Mouse (Mus musculus): ENCODE data around the gene Spcs2. TPM values are rescaled to one million over a fixed set of nuclear protein-coding genes. Genes with fewer than 3 reads are reported as not detected.
A peak's percentile ranks its signal among the peaks of the same experiment; 100 is the strongest.
"Not testable (repeated sequence)": the region's sequence is repeated elsewhere in the genome, so short reads cannot be mapped to it uniquely, and the experiment has no call there.

Gene Spcs2
- polyA plus RNA-seq, 1 experiment from 2014 or later = 293 TPM

DNA sequence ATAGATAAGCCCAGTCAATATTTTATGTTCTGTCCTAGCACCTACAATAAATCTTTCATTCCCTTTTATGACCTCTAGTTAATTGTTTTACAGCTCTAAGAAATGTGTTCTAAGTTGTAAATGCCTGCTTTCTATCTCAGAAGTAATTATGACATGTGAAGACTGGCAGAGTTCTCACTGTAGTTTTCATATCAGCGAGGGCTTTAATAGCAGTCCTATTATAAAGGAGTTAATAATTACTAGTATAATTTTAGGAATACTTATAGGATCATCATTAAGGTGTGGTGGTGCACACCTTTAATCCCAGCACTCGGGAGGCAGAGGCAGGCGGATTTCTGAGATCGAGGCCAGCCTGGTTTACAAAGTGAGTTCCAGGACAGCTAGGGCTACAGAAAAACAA is 51.6 kb downstream of the Spcs2 start:
- 92% methylated on average over 4 of the region's 4 CpGs for WGBS
- no peak for ATAC-seq (replicated peaks)
- Histone ChIP-seq H3K27me3 (no peaks in the 10 kb centered on the region), H3K9ac (replicated peaks) (no peak overlapping the region), H3K36me3 (no peaks in the 10 kb centered on the region), H3K9me3 (no peaks in the 10 kb centered on the region), H3K4me1 (no peaks in the 10 kb centered on the region), H3K27ac (replicated peaks) (no peak overlapping the region), H3K4me3 (no peak overlapping the region), H3K4me2 (replicated peaks) (no peak overlapping the region)

DNA sequence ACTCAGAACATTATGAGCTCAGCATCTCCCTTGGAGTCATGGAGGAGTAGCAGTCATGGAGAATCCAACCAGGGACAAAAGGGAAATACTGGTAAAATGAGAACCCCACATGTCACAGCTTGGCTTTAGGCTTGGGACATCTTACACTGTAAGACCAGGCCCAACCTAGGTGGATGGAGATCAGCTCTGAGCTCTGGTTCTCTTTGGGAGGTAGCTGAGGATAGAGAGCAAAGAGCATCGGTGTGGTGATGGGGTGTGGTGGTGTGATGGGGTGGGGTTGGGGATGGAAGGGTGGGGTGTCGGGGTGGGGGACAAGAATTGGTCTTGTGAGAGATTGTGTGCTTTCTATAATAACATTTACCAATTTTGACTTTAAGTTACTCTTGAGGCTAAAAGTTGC is 52.4 kb downstream of the Spcs2 start:
- ATAC-seq (replicated peaks) = no peak
- Histone ChIP-seq H3K9me3 (no peaks in the 10 kb centered on the region), H3K4me3 (no peak overlapping the region), H3K4me2 (replicated peaks) (no peak overlapping the region), H3K4me1 (no peaks in the 10 kb centered on the region), H3K9ac (replicated peaks) (no peak overlapping the region), H3K27ac (replicated peaks) (no peak overlapping the region), H3K27me3 (no peaks in the 10 kb centered on the region), H3K36me3 (no peaks in the 10 kb centered on the region)
- WGBS = 96% methylated on average over 2 of the region's 2 CpGs

DNA sequence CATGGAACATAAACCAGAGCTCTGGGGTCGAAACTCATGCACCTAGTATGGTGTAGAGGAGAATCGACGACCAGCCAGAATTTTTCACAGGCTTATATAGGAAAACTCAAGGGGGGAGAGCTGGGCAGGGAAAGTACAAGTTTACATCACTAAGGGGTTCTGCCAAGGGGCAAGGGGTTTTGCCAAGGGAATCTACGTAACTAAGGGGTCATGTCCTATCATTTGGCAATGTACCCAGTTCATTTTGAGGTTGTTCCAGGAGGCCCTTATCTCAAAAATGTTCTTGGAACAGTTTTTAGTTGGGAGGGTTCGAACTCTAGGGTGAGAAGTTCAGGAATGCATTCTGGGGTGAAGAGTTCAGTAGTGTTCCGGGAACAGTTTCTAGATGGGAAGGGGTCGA is 56.2 kb downstream of the Spcs2 start:
- H3K4me1 ChIP-seq; H3K9ac ChIP-seq (replicated peaks); H3K36me3 ChIP-seq; H3K27me3 ChIP-seq; H3K4me2 ChIP-seq (replicated peaks); H3K4me3 ChIP-seq; H3K27ac ChIP-seq (replicated peaks); H3K9me3 ChIP-seq; ATAC-seq (replicated peaks): not testable (repeated sequence)
- 88% methylated on average over 7 of the region's 7 CpGs for WGBS

DNA sequence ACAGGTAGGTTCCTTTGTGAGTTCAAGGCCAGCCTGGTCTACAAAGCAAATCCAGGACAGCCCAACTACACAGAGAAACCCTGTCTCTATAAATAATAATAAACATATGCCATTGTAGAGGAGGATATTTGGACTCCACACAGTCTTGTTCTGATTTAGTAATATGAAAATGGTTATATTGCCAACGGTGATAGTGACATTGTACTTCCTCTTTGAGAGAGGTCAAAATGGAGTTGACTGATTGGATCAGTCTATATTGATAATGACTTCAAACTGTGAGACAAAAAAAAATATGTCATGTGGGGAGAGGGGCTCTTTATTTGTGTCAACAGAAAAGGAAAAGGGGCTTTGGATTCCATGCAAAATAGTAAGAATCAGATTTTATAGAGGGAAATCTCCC is 57.9 kb downstream of the Spcs2 start:
- no peak overlapping the region for H3K9ac ChIP-seq (replicated peaks)
- no peak overlapping the region for H3K4me2 ChIP-seq (replicated peaks)
- WGBS = 91% methylated on average over 1 of the region's 1 CpGs
- ATAC-seq (replicated peaks) = no peak
- no peak overlapping the region for H3K4me3 ChIP-seq
- no peaks in the 10 kb centered on the region for H3K36me3 ChIP-seq
- no peaks in the 10 kb centered on the region for H3K9me3 ChIP-seq
- no peaks in the 10 kb centered on the region for H3K27me3 ChIP-seq
- H3K27ac ChIP-seq (replicated peaks) = no peak overlapping the region
- no peaks in the 10 kb centered on the region for H3K4me1 ChIP-seq

DNA sequence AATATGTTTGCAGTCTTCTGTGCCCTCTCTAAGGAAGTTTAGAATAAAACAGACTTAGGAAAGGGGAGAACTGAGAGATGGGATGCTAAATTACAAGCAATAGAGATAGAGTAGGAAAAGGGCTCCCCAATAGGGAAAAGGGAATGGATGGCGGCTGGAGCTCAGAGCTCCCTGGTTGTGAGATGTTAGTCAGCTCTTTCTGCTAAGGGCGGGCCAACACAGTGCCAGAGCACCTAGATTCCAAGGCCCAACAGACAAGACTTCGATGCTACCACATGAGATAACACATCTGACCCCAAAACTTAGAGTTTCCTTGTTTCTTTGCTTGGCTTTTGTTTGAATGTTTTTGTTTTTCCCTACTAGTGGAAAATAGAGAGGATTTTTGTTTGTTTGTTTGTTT is 59.2 kb downstream of the Spcs2 start:
- not testable (repeated sequence) for H3K4me3 ChIP-seq; ATAC-seq (replicated peaks); H3K9ac ChIP-seq (replicated peaks); H3K4me2 ChIP-seq (replicated peaks); H3K27ac ChIP-seq (replicated peaks); H3K27me3 ChIP-seq; H3K36me3 ChIP-seq; H3K9me3 ChIP-seq; H3K4me1 ChIP-seq
- 89% methylated on average over 3 of the region's 3 CpGs for WGBS

DNA sequence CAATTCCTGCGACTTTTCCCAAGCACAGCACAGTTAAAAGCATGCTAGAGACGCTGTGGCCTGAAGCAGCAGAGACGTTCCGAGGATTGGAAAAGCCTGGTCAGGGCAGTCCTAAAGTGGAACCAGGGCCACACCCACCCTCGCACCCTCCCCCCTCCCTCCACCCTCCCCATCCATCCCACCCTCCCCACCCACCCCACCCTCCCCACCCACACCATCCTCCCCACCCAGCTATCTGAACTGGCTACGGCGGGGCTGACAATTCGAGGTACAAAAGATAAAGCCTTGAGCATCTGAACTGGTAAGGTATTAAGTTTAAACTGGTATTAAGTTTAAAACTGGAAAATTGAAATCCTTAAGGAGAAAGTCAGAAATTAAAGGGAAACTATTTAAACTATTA is 59.7 kb downstream of the Spcs2 start:
- 76% methylated on average over 7 of the region's 8 CpGs for WGBS
- H3K4me3 ChIP-seq = no peak overlapping the region
- no peak overlapping the region for H3K27ac ChIP-seq (replicated peaks)
- no peaks in the 10 kb centered on the region for H3K9me3 ChIP-seq
- no peaks in the 10 kb centered on the region for H3K36me3 ChIP-seq
- ATAC-seq (replicated peaks) = no peak
- H3K4me2 ChIP-seq (replicated peaks) = no peak overlapping the region
- no peaks in the 10 kb centered on the region for H3K27me3 ChIP-seq
- H3K4me1 ChIP-seq = no peaks in the 10 kb centered on the region
- H3K9ac ChIP-seq (replicated peaks) = no peak overlapping the region

DNA sequence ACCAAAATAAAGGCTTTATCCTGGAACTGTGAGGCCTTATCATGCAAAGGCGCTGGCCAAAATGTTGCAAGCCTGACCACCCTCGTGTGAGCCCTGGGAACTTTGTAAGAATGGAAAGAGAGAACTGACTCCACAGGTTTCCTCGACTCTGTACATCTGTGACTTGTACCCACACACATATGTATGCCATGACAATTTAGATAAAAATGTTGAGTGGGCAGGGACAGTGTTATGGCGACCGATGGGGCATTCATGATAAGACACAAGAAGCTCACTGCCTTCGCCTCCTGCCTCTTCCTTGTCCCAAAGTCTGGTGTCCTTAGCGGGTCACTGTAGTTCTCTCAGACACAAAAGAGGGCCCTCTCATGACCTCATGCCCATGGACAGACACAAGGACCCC is 64.1 kb downstream of the Spcs2 start:
- Histone ChIP-seq H3K4me3 (no peak overlapping the region), H3K27ac (replicated peaks) (no peak overlapping the region), H3K27me3 (no peaks in the 10 kb centered on the region), H3K9ac (replicated peaks) (no peak overlapping the region), H3K9me3 (no peaks in the 10 kb centered on the region), H3K4me2 (replicated peaks) (no peak overlapping the region), H3K36me3 (no peaks in the 10 kb centered on the region), H3K4me1 (peaks cover 10% of the 10 kb centered on the region)
- 76% methylated on average over 7 of the region's 7 CpGs for WGBS
- no peak for ATAC-seq (replicated peaks)

DNA sequence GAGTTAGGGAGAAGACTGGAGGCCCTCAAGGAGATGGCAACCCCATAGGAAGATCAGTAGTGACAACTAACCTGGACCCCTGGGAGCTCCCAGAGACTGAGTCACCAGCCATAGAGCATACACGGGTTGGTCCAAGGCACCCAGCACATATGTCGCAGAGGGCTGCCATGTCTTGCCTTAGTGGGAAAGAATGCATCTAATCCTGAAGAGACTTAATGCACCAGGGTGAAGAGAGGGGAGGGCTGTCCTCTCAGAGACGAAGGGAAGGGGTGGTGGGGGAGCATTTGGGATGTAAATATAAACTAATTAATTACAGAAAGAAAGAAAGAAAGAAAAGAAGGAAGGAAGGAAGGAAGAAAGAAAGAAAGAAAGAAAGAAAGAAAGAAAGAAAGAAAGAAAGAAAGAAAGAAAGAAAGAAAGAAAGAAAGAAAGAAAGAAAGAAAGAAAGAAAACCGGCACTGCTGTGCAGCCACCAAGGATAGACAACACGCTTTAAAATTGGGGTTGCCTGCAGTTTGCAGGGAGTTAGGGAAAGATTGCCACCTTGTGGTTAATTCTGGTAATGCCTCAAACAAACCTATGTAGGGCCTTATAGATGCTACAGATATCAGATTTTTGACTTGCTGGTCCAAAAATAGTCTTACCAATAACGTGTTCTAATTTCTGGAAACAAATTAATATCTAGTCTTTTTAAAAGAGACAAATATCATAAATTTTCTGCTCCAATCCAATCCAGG is 65.2 kb downstream of the Spcs2 start:
- Histone ChIP-seq H3K9me3 (no peaks in the 10 kb centered on the region), H3K36me3 (no peaks in the 10 kb centered on the region), H3K27ac (replicated peaks) (no peak overlapping the region), H3K4me3 (no peak overlapping the region), H3K9ac (replicated peaks) (no peak overlapping the region), H3K4me1 (peaks cover 10% of the 10 kb centered on the region), H3K27me3 (no peaks in the 10 kb centered on the region), H3K4me2 (replicated peaks) (no peak overlapping the region)
- WGBS = 32% methylated on average over 6 of the region's 6 CpGs
- ATAC-seq (replicated peaks) = 0 out of 2 replicates have a peak, but pooled peaks have one; percentile 65

DNA sequence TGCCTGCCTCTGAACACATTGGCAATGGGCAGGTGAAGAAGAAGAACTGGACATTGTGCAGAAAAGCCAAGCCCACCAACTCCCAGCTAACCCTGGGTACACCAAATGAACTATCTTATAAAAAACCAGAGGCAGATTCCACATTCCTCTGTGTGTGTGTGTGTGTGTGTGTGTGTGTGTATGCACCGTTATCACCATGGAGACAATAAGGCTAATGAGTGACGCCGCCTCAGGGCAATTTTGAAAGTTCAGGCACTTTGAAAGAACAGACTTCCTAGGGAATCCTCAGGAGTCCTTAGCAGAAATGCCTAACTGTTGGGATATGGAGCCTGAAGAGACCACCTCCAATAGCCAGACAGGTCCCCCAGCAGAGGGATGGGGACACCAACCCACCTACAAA is 66.0 kb downstream of the Spcs2 start:
- no peaks in the 10 kb centered on the region for H3K36me3 ChIP-seq
- no peak for ATAC-seq (replicated peaks)
- no peaks in the 10 kb centered on the region for H3K27me3 ChIP-seq
- H3K9ac ChIP-seq (replicated peaks) = no peak overlapping the region
- WGBS = 73% methylated on average over 3 of the region's 3 CpGs
- no peaks in the 10 kb centered on the region for H3K9me3 ChIP-seq
- no peak overlapping the region for H3K4me3 ChIP-seq
- H3K4me2 ChIP-seq (replicated peaks) = no peak overlapping the region
- peaks cover 10% of the 10 kb centered on the region for H3K4me1 ChIP-seq
- no peak overlapping the region for H3K27ac ChIP-seq (replicated peaks)

DNA sequence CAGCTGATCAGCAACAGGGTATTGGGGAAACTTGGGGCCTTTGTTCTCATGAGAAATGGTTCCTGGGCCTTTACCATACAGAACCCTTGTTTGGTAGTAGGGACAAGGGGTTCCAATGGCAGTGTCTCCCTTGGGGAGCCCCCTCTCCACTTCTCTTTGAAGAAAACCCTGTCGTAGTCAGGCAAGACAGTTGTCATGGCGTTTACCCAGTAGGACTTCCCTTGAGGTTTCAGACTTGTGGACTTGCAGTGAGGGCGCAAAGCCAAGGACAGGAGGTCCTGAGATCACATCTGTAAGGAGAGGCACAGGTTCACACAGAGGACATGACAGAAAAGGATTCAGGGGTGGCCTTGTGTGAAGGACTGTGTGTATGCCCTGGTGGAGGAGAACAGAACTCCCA is 66.8 kb downstream of the Spcs2 start:
- WGBS = 81% methylated on average over 3 of the region's 3 CpGs
- H3K4me3 ChIP-seq = no peak overlapping the region
- ATAC-seq (replicated peaks) = no peak
- H3K27me3 ChIP-seq = no peaks in the 10 kb centered on the region
- H3K9ac ChIP-seq (replicated peaks) = no peak overlapping the region
- peaks cover 10% of the 10 kb centered on the region for H3K4me1 ChIP-seq
- no peaks in the 10 kb centered on the region for H3K36me3 ChIP-seq
- H3K27ac ChIP-seq (replicated peaks) = no peak overlapping the region
- no peak overlapping the region for H3K4me2 ChIP-seq (replicated peaks)
- no peaks in the 10 kb centered on the region for H3K9me3 ChIP-seq

DNA sequence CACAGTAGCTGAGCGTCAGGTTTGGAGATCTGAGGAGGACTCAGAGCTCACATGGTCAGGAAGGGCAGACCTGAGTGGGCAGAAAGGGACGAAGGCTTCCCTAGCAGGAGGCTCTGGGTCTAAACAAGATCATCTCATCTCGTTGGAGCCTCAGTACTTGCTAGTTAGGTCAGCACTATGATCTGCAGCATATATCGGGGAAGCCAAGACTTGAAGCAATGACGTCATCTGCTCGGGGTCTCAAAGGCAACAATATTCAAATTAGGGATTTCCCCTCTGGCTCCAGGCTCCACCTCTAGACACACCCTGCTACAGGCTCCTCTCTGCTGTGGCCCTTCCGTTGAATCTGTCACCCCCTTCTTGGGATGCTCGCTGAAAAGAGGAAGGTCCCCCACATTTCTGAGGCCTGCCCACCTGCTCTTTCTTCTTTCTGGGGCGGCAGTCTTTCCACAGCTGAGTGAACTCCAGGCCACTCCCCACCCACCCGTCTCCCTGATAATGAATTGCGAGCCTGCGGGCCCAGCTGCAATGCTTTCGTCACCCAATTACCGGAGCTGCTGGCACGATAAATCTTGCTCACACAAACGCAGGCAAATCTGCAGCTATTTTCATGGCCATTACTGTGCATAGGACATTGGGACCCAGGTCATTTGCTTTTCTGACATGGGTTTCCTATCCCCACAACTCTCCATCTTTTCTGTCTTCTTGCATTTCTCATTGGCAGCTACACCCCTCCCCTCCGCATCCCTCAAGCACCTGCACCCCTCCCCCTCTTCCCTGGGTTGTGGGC is 67.9 kb downstream of the Spcs2 start:
- Histone ChIP-seq H3K9ac (replicated peaks) (peak overlapping the region; percentile 32; the same call in 1 of the 2 replicates), H3K4me1 (peaks cover 10% of the 10 kb centered on the region), H3K4me3 (peak overlapping the region; percentile 14), H3K9me3 (no peaks in the 10 kb centered on the region), H3K27me3 (no peaks in the 10 kb centered on the region), H3K36me3 (no peaks in the 10 kb centered on the region), H3K27ac (replicated peaks) (peak overlapping the region; percentile 13), H3K4me2 (replicated peaks) (peak overlapping the region; percentile 44)
- 9% methylated on average over 17 of the region's 17 CpGs for WGBS
- peak; percentile 69 for ATAC-seq (replicated peaks)

DNA sequence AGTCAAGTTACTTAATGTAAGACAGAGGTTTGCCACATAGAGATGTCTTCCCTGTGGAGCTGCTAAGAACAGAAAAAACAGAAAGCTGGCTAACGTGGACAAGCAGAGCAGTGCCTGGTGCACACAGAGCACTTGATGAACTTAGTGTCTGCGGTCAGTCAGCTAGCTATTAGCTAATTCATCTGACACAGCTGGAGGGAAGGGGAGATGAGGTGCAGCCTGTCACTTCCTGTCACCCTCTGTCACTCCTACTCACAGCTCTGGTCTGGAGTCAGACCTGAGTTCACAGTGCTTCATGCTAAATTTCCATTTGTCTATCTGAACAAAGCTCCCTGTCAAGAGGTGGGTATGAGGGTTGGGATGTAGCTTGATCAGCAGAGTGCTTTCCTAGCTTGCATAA is 69.2 kb downstream of the Spcs2 start:
- Histone ChIP-seq H3K4me1 (peaks cover 10% of the 10 kb centered on the region), H3K27ac (replicated peaks) (no peak overlapping the region), H3K9ac (replicated peaks) (no peak overlapping the region), H3K4me2 (replicated peaks) (no peak overlapping the region), H3K36me3 (no peaks in the 10 kb centered on the region), H3K27me3 (no peaks in the 10 kb centered on the region), H3K9me3 (no peaks in the 10 kb centered on the region), H3K4me3 (no peak overlapping the region)
- 79% methylated on average over 2 of the region's 2 CpGs for WGBS
- no peak for ATAC-seq (replicated peaks)
